Mouse (Mus musculus) limb, embryonic 15.5 days (tissue): ENCODE data around the gene Trp53tg5. TPM values are rescaled to one million over a fixed set of nuclear protein-coding genes. Genes with fewer than 3 reads are reported as not detected.

Experiments used
- ATAC-seq: fragments of 200-750 bp; cut with Nextera tagmentation; 2 replicates; pipeline ENCODE4 v1.8.0; 2017; ENCODE audit warnings: low read depth, moderate TSS enrichment; ENCODE audit not compliant: insufficient number of reproducible peaks, low FRiP score, low TSS enrichment
- H3K27ac ChIP-seq: fragments of 300-500 bp; sonication (generic); 2 replicates; pipeline ENCODE4 v1.5.1; 2015; ENCODE audit warnings: moderate library complexity, mild to moderate bottlenecking, inconsistent platforms
- H3K27me3 ChIP-seq: fragments of 300-500 bp; sonication (generic); 2 replicates; pipeline ENCODE4 v1.6.1; 2015; ENCODE audit warnings: inconsistent platforms
- H3K36me3 ChIP-seq: fragments of 300-500 bp; sonication (generic); 2 replicates; pipeline ENCODE4 v1.6.1; 2015; ENCODE audit warnings: inconsistent platforms
- H3K4me1 ChIP-seq: fragments of 300-500 bp; sonication (generic); 2 replicates; pipeline ENCODE4 v1.6.1; 2015; ENCODE audit warnings: inconsistent platforms
- H3K4me2 ChIP-seq: fragments of 300-500 bp; sonication (generic); 2 replicates; pipeline ENCODE4 v1.6.1; 2015; ENCODE audit warnings: mild to moderate bottlenecking, inconsistent platforms
- H3K4me3 ChIP-seq: fragments of 300-500 bp; sonication (generic); 2 replicates; pipeline ENCODE4 v1.5.1; 2015; ENCODE audit warnings: mild to moderate bottlenecking, inconsistent platforms
- H3K9ac ChIP-seq: fragments of 300-500 bp; sonication (generic); 2 replicates; pipeline ENCODE4 v1.6.1; 2015; ENCODE audit warnings: inconsistent platforms
- H3K9me3 ChIP-seq: fragments of 300-500 bp; sonication (generic); 2 replicates; pipeline ENCODE4 v1.6.1; 2016; ENCODE audit warnings: inconsistent platforms
- whole genome bisulfite sequencing: fragments of 180-500 bp; shearing (Covaris S2); methylation state at CpG from one replicate; pipeline ENCODE4 v1.1.7; 2015; 5-methylcytosine and 5-hydroxymethylcytosine counted together
- polyA plus RNA-seq: library from polyadenylated mRNA; unstranded; fragments of >200 nt; fragmentation: Nextera tagmentation; extraction: Ambion mirVana; gene quantifications from 2 replicates; pipeline ENCODE4 v1.2.1, GENCODE M21; 2015

Gene Trp53tg5
- polyA plus RNA-seq: not detected in 2 replicates

GRCm38 (mm10) chr2:164473624-164474023 is at the start of gene Trp53tg5:
Gene Trp53tg5, minus strand, starts transcription at chr2:164473724.
- Histone ChIP-seq H3K4me2 (no peak within 1 kb of the TSS), H3K9ac (no peak within 1 kb of the TSS), H3K27me3 (no peaks in the 10 kb centered on the region), H3K27ac (no peak within 1 kb of the TSS), H3K4me1 (no peaks in the 10 kb centered on the region), H3K36me3 (peaks cover 14% of the 10 kb centered on the region), H3K4me3 (no peak within 1 kb of the TSS), H3K9me3 (no peaks in the 10 kb centered on the region)
- WGBS: 84% methylated on average over 6 of the region's 6 CpGs
- no peak for ATAC-seq

DNA sequence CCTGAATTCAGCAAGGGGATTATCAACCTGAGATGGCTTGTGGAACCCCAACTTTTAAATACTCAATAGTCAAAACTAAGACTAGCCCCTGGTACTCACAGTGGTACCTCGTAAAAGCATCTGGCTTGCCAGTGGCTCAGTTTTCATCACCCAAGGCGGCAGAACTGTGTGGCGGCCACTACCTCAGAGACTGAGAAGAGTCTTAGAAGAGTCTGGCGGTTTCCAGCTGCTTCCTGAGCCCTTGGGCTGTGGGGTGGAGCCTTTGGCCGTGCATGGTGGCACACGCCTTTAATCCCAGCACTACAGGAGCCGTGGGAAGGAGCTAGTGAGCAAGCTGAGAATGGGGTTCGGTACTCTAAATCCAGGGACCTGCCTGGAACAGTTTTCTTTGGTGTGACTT is 48.8 kb upstream of the Trp53tg5 start:
- no peaks in the 10 kb centered on the region for H3K27me3 ChIP-seq
- H3K27ac ChIP-seq: peak overlapping the region; percentile 39
- H3K36me3 ChIP-seq: no peaks in the 10 kb centered on the region
- WGBS: 10% methylated on average over 8 of the region's 8 CpGs
- H3K9me3 ChIP-seq: no peaks in the 10 kb centered on the region
- no peak overlapping the region for H3K9ac ChIP-seq
- H3K4me1 ChIP-seq: peaks cover 27% of the 10 kb centered on the region
- no peak for ATAC-seq
- peak overlapping the region; percentile 10; the same call in 1 of the 2 replicates for H3K4me2 ChIP-seq
- H3K4me3 ChIP-seq: no peak overlapping the region

- Histone ChIP-seq H3K27ac (peak overlapping the region; percentile 39), H3K4me3 (no peak overlapping the region; the same call in 1 of the 2 replicates), H3K36me3 (no peaks in the 10 kb centered on the region), H3K9me3 (no peaks in the 10 kb centered on the region), H3K9ac (no peak overlapping the region), H3K27me3 (no peaks in the 10 kb centered on the region), H3K4me1 (peaks cover 27% of the 10 kb centered on the region), H3K4me2 (peak overlapping the region; percentile 10; the same call in 1 of the 2 replicates)
- 11% methylated on average over 11 of the region's 11 CpGs for WGBS
- no peak for ATAC-seq
Observed at GRCm38 (mm10) chr2:164521841-164522240, 48.3 kb upstream of the Trp53tg5 start.

GRCm38 (mm10) chr2:164520782-164521181 is 47.3 kb upstream of the Trp53tg5 start:
- Histone ChIP-seq H3K36me3 (no peaks in the 10 kb centered on the region), H3K27me3 (no peaks in the 10 kb centered on the region), H3K9me3 (no peaks in the 10 kb centered on the region), H3K4me1 (peaks cover 27% of the 10 kb centered on the region), H3K4me3 (no peak overlapping the region), H3K27ac (no peak overlapping the region), H3K4me2 (no peak overlapping the region), H3K9ac (no peak overlapping the region)
- no peak for ATAC-seq
- 23% methylated on average over 3 of the region's 3 CpGs for WGBS

DNA sequence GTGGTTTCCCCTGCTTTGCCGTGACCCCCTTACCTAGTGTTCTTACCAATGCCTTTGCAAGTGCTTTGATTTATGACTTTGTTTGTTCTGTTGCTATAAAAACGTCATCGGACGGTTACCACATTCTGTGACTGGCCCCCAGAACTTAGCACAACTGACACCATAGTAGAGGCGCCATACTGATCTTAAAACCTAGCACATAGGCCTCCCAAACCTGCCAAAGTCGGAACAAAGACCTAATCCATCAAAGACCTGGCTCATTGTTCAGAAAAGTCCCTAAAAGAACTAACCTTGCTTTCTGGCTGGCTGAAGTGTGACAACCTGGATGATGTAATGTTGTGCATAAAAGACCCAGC is 45.6 kb upstream of the Trp53tg5 start:
- H3K27ac ChIP-seq: peak overlapping the region; percentile 87
- H3K27me3 ChIP-seq: no peaks in the 10 kb centered on the region
- no peak overlapping the region for H3K4me2 ChIP-seq
- no peaks in the 10 kb centered on the region for H3K9me3 ChIP-seq
- H3K36me3 ChIP-seq: no peaks in the 10 kb centered on the region
- peaks cover 27% of the 10 kb centered on the region for H3K4me1 ChIP-seq
- WGBS: 32% methylated on average over 6 of the region's 6 CpGs
- ATAC-seq: no peak
- no peak overlapping the region for H3K9ac ChIP-seq
- H3K4me3 ChIP-seq: no peak overlapping the region

DNA sequence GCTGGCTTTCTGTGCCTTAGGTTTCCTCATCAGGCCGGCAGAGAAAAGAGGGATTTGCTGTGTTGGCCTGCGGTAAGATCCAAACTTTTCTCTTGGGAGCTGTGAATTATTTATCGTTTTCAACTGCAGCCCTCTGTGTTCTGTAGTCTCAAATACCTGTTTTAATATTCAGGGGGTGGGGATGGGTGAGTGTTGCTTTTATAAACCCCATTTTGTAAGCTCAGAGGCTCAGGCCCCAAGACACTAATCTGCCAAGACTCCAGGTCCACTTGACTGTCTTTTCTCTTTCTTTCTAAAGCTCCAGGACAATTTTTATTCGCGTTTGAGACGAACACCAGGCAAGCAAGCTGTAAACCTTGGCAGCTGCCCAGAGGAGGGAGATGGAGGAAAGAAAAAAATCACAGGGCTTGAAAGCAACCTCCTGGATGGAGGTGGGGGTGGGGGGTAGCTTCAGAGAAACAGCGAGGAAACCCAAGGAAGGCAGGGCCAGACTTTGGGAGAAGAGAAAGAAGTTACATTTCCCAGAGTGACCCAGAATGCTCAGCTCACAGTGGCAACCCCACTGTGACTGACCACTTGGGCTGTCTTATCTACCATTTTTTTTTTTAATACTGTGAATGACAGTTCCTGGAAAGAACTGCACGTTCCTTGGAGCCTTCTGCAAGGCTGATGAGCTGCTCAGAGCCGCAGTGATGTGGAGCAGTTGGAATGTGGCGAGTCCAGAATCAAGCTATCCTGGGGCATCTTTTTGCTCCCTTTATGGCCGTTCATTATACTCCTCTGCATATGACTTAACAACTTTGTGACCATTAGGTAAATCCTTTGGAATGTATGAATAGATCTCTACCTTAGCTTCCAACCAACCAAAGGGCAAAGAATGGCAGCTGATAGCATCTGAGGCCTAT is 45.0 kb upstream of the Trp53tg5 start:
- peak; percentile 56; the same call in 1 of the 2 replicates for ATAC-seq
- no peaks in the 10 kb centered on the region for H3K27me3 ChIP-seq
- H3K4me1 ChIP-seq: peaks cover 27% of the 10 kb centered on the region
- no peak overlapping the region for H3K4me2 ChIP-seq
- H3K9me3 ChIP-seq: no peaks in the 10 kb centered on the region
- no peaks in the 10 kb centered on the region for H3K36me3 ChIP-seq
- WGBS: 26% methylated on average over 11 of the region's 11 CpGs
- H3K27ac ChIP-seq: peak overlapping the region; percentile 87
- H3K4me3 ChIP-seq: no peak overlapping the region
- H3K9ac ChIP-seq: no peak overlapping the region

- H3K4me1 ChIP-seq: peaks cover 27% of the 10 kb centered on the region
- H3K9ac ChIP-seq: no peak overlapping the region
- peak overlapping the region; percentile 87 for H3K27ac ChIP-seq
- no peaks in the 10 kb centered on the region for H3K9me3 ChIP-seq
- peak; percentile 35; the same call in 1 of the 2 replicates for ATAC-seq
- no peaks in the 10 kb centered on the region for H3K27me3 ChIP-seq
- H3K4me2 ChIP-seq: no peak overlapping the region
- no peaks in the 10 kb centered on the region for H3K36me3 ChIP-seq
- 36% methylated on average over 9 of the region's 10 CpGs for WGBS
- no peak overlapping the region for H3K4me3 ChIP-seq
Observed at GRCm38 (mm10) chr2:164517485-164518221, 44.1 kb upstream of the Trp53tg5 start.

DNA sequence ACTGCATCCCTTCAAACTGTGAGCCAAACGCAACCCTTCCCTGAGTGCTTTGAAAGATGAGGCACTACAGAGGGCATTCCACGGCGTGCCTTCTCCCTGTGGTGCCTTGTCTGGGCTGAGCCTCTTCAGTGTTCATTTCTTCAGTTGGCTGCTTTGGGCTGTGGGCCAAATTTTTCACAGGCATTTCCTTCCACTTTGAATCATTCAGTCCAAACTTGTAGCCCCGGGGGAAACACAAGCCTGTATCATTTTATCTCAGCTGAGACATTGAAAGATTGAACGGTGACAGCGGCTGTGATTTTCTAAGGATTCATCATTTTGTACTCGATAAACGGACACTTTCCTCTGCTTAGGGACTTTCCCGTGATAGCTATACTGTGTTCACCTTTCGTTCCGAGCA is 43.1 kb upstream of the Trp53tg5 start:
- no peak overlapping the region for H3K4me2 ChIP-seq
- H3K27ac ChIP-seq: no peak overlapping the region
- no peaks in the 10 kb centered on the region for H3K36me3 ChIP-seq
- H3K4me3 ChIP-seq: no peak overlapping the region
- 74% methylated on average over 11 of the region's 11 CpGs for WGBS
- ATAC-seq: no peak
- no peaks in the 10 kb centered on the region for H3K27me3 ChIP-seq
- peaks cover 17% of the 10 kb centered on the region; the same call in 1 of the 2 replicates for H3K4me1 ChIP-seq
- no peak overlapping the region for H3K9ac ChIP-seq
- H3K9me3 ChIP-seq: no peaks in the 10 kb centered on the region

DNA sequence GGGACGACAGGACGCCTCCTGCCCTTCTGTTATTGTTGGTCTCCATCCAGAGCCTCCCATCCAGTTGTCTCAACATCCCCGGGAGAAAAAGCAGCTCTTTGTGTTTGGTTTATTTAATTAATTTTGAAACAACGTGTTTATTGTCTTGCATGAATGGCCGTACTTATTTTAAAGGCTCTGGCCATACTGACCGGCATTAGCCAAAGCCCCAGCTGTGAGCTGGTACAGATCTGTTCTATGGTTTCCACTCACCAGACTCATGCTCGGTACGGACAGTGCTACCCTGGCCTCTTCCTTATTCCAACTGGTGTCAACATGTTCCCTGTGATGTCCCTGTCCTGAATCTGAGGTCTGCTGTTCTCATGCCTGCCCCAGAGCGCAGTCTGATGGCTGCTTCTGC is 42.4 kb upstream of the Trp53tg5 start:
- Histone ChIP-seq H3K4me2 (no peak overlapping the region), H3K9me3 (no peaks in the 10 kb centered on the region), H3K4me3 (no peak overlapping the region), H3K9ac (no peak overlapping the region), H3K27me3 (no peaks in the 10 kb centered on the region), H3K36me3 (no peaks in the 10 kb centered on the region), H3K4me1 (peaks cover 16% of the 10 kb centered on the region; the same call in 1 of the 2 replicates), H3K27ac (no peak overlapping the region)
- no peak for ATAC-seq
- WGBS: 71% methylated on average over 9 of the region's 9 CpGs

- no peak for ATAC-seq
- WGBS: 89% methylated on average over 3 of the region's 3 CpGs
Observed at GRCm38 (mm10) chr2:164514916-164515315, 41.4 kb upstream of the Trp53tg5 start.

DNA sequence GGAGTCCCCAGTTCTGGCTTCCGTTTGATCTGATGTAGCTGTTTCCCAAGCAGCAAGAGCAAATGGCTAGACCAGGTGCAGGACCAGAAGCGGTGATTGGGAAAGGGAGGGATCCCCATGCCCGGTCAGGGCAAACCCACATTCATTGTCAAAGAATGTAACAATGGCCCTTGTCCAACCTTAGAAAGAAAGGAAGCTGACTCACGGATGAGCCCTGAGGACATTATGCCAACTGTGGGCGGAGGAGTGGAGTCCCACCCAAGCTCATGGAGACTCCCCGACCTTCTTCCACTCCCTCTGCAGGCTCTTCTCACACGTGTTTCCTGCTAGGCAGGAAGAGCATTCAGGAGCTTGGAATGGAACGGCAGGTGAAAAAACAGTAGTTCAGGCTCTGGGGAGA is 39.9 kb upstream of the Trp53tg5 start:
- Histone ChIP-seq H3K27ac (no peak overlapping the region), H3K36me3 (no peaks in the 10 kb centered on the region; the same call in 1 of the 2 replicates), H3K4me1 (peaks cover 6% of the 10 kb centered on the region; the same call in 1 of the 2 replicates), H3K27me3 (no peaks in the 10 kb centered on the region), H3K9ac (no peak overlapping the region), H3K9me3 (no peaks in the 10 kb centered on the region), H3K4me2 (no peak overlapping the region), H3K4me3 (no peak overlapping the region)
- 59% methylated on average over 8 of the region's 8 CpGs for WGBS
- ATAC-seq: no peak

More at GRCm38 (mm10) chr2:164514916-164515315, 41.4 kb upstream of the Trp53tg5 start:
- no peaks in the 10 kb centered on the region for H3K36me3 ChIP-seq
- H3K9me3 ChIP-seq: no peaks in the 10 kb centered on the region
- no peak overlapping the region for H3K4me3 ChIP-seq
- H3K4me2 ChIP-seq: no peak overlapping the region
- no peak overlapping the region for H3K9ac ChIP-seq
- H3K4me1 ChIP-seq: peaks cover 16% of the 10 kb centered on the region; the same call in 1 of the 2 replicates
- no peaks in the 10 kb centered on the region for H3K27me3 ChIP-seq
- H3K27ac ChIP-seq: no peak overlapping the region
